Mouse (Mus musculus) liver, adult (tissue): Measurements from ENCODE around the gene Gm20736.
"Not testable (repeated sequence)": the region's sequence is repeated elsewhere in the genome, so short reads cannot be mapped to it uniquely, and the experiment has no call there.

ENCODE experiments used
- GATA4 ChIP-seq: IDR thresholded peaks from 2 replicates; pipeline ENCODE4 v1.6.1; 2014; ENCODE audit warnings: mild to moderate bottlenecking, low read length; ENCODE audit not compliant: insufficient replicate concordance

Gene Gm20736

DNA sequence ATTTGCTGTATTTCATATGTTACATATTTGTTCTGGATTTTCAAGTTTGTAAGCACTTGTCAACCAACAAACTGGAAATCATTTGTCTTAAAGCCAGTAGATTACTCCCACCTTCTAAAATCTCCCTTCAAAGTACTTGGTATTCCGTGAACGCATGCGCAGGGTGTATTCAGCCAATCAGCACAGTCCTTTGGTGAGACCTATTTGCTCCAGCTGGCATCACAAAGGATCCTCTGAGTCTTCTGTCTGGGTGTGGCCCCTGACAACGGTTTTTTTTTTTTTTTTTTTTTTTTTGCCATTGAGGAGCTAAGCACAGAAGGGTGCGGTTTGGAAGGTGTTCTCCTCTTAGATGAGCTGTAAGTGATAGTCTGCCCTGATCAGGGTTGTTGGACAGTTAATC is at the start of gene Gm20736:
Gene Gm20736 (plus strand): TSS at position 301 of the 400 bp plus-strand sequence.
- TF ChIP-seq GATA4 = not testable (repeated sequence)
